In the genomic region with DNA sequence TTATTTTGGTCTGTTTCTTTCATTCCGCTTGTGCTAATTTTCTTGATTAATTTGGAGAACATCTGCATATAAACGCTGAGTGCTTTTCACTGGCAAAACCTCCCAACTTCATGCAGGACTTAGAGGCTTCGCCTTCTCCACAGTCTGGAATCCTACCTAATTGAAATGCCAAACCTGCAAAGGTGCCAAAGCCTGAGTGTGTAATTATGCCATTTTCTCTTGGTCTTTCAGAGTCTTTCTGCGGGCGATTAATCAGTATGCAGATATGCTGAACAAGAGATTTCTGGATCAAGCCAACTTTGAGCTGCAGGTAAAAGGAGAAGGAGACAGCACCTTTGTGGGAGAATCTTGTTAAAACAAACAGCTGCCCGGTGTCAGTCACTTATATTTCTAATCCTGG, we compare ENCODE assay signal across 18 mouse cellular contexts.
DNase-seq lines count a peak whose midpoint lies in the region; ATAC-seq and TF ChIP-seq lines count a peak whose summit lies in the region.
"Had no signal": no experiment of that assay in that cellular context is flagged by ENCODE, and none has a peak within 500 bp of the region (broad histone marks: within the 10 kb centered on the region; RNA-seq: fewer than 3 reads in every experiment).

No protein-coding gene starts in this region.

- H3K4me1 ChIP-seq in forebrain, embryonic 13.5 days, result peaks cover 32% of the 10 kb centered on the region
- H3K4me1 ChIP-seq in forebrain, embryonic 11.5 days (replicated peaks; ENCODE audit: control insufficient read depth, insufficient read depth, low read length), result 0 out of 2 replicates have a peak, but pooled peaks cover 2% of the 10 kb centered on the region
- H3K4me1 ChIP-seq: embryonic facial prominence, embryonic 13.5 days; heart, embryonic 15.5 days had no signal

- no peaks in the 10 kb centered on the region for H3K27me3 ChIP-seq in forebrain, embryonic 13.5 days
- no peaks in the 10 kb centered on the region for H3K27me3 ChIP-seq in forebrain, embryonic 11.5 days (ENCODE audit: control insufficient read depth, insufficient read depth, low read length)
- H3K27me3 ChIP-seq: embryonic facial prominence, embryonic 13.5 days; heart, embryonic 15.5 days had no signal

- DNase-seq in forebrain, embryonic 11.5 days (ENCODE audit: low spot score), result no peak
- DNase-seq in kidney, adult 18-20 months, result peak; percentile 23
- no peak for DNase-seq in kidney, postnatal 10 days
- no peak for DNase-seq in layer of hippocampus, adult 2 months (ENCODE audit: low spot score in 2 of 2)
- DNase-seq in layer of hippocampus, adult 11-12 months (ENCODE audit: low spot score), result no peak
- DNase-seq in embryo, embryonic 9.5 days (ENCODE audit: extremely low spot score), result no peak
- DNase-seq: adrenal gland, postnatal 10 days; cerebellum, adult 11-12 months; cerebellum, adult 9-10 months; gastrocnemius, postnatal 10 days; heart, adult 2 months; heart, postnatal 14 days had no signal

- H3K9me3 ChIP-seq in forebrain, embryonic 13.5 days (replicated peaks), result no peaks in the 10 kb centered on the region
- no peaks in the 10 kb centered on the region for H3K9me3 ChIP-seq in forebrain, embryonic 11.5 days (ENCODE audit: control insufficient read depth, low read length)
- H3K9me3 ChIP-seq: embryonic facial prominence, embryonic 13.5 days; heart, embryonic 15.5 days; hindbrain, embryonic 13.5 days had no signal

- ATAC-seq in forebrain, embryonic 13.5 days, result 0 out of 2 replicates have a peak, but pooled peaks have one; percentile 45
- no peak for ATAC-seq in forebrain, embryonic 11.5 days (replicated peaks; ENCODE audit: low FRiP score)
- ATAC-seq: hindbrain, postnatal 0 days had no signal

- WGBS in forebrain, embryonic 13.5 days, result 58% methylated on average over 6 of the region's 6 CpGs
- WGBS in forebrain, embryonic 11.5 days, result 84% methylated on average over 6 of the region's 6 CpGs

- no peak overlapping the region for H3K9ac ChIP-seq in forebrain, embryonic 13.5 days
- no peak overlapping the region for H3K9ac ChIP-seq in forebrain, embryonic 11.5 days (ENCODE audit: low read length)
- H3K9ac ChIP-seq: embryonic facial prominence, embryonic 13.5 days; heart, embryonic 15.5 days; hindbrain, embryonic 13.5 days had no signal

- TF ChIP-seq CTCF in layer of hippocampus, adult 2 months (conservative IDR thresholded peaks at IDR 0.05), result no peak

- H3K27ac ChIP-seq in forebrain, embryonic 13.5 days, result peak overlapping the region; percentile 55
- H3K27ac ChIP-seq in forebrain, embryonic 11.5 days (ENCODE audit: low read depth, low read length), result no peak overlapping the region
- H3K27ac ChIP-seq in layer of hippocampus, adult 2 months, result peak overlapping the region; percentile 18; the same call in 1 of the 2 replicates
- H3K27ac ChIP-seq: embryonic facial prominence, embryonic 13.5 days; heart, adult 2 months; heart, embryonic 15.5 days; hindbrain, embryonic 13.5 days; hindbrain, postnatal 0 days had no signal

- H3K4me2 ChIP-seq in forebrain, embryonic 13.5 days, result 0 out of 2 replicates have a peak overlapping the region, but pooled peaks have one; percentile 8
- H3K4me2 ChIP-seq in forebrain, embryonic 11.5 days (ENCODE audit: low read depth, low read length, severe bottlenecking), result no peak overlapping the region
- H3K4me2 ChIP-seq: embryonic facial prominence, embryonic 13.5 days; heart, embryonic 11.5 days; heart, embryonic 15.5 days; hindbrain, embryonic 13.5 days had no signal

- no peaks in the 10 kb centered on the region for H3K36me3 ChIP-seq in forebrain, embryonic 13.5 days (ENCODE audit: poor library complexity, severe bottlenecking)
- H3K36me3 ChIP-seq in forebrain, embryonic 11.5 days (ENCODE audit: control insufficient read depth, insufficient read depth, low read length), result no peaks in the 10 kb centered on the region
- H3K36me3 ChIP-seq: heart, embryonic 15.5 days; hindbrain, embryonic 13.5 days had no signal

- H3K4me3 ChIP-seq in forebrain, embryonic 13.5 days, result no peak overlapping the region
- no peak overlapping the region for H3K4me3 ChIP-seq in forebrain, embryonic 11.5 days (ENCODE audit: low read depth, low read length)
- H3K4me3 ChIP-seq in layer of hippocampus, adult 2 months, result no peak overlapping the region
- H3K4me3 ChIP-seq: embryonic facial prominence, embryonic 13.5 days; heart, adult 2 months; heart, embryonic 15.5 days; hindbrain, embryonic 13.5 days had no signal
